Mouse (Mus musculus) kidney, adult 8-10 months (tissue): ENCODE results near the gene Slc25a31.
A peak's percentile ranks its signal among the peaks of the same experiment; 100 is the strongest.

Experiments used
- DNase-seq, 2 experiments: peaks; one replicate each; pipeline ENCODE4 v3.0.0; 2022

Slc25a31 gene

GRCm38 (mm10) chr3:40708655-40709054 lies at the start of gene Slc25a31:
TSS of gene Slc25a31 (plus strand) at chr3:40708855.
- no peak for DNase-seq

GRCm38 (mm10) chr3:40660231-40660630 lies 48.4 kb upstream of the Slc25a31 start:
- no peak for DNase-seq

- no peak for DNase-seq
These were observed 42.5 kb upstream of the Slc25a31 start for GRCm38 (mm10) chr3:40666109-40666508.

- no peak for DNase-seq
These were observed 41.6 kb upstream of the Slc25a31 start for GRCm38 (mm10) chr3:40666861-40667719.

GRCm38 (mm10) chr3:40668889-40669288 lies 39.8 kb upstream of the Slc25a31 start:
- DNase-seq = no peak

GRCm38 (mm10) chr3:40669395-40669794 lies 39.3 kb upstream of the Slc25a31 start:
- DNase-seq = no peak

- no peak for DNase-seq
These were observed 35.1 kb upstream of the Slc25a31 start for GRCm38 (mm10) chr3:40673515-40673914.

- no peak for DNase-seq
These were observed 33.7 kb upstream of the Slc25a31 start for GRCm38 (mm10) chr3:40674873-40675405.

- DNase-seq = no peak
These were observed 29.8 kb upstream of the Slc25a31 start for GRCm38 (mm10) chr3:40678856-40679255.

- DNase-seq = no peak
These were observed 26.3 kb upstream of the Slc25a31 start for GRCm38 (mm10) chr3:40682404-40682803.

- DNase-seq = no peak
These were observed 25.5 kb upstream of the Slc25a31 start for GRCm38 (mm10) chr3:40683171-40683570.

GRCm38 (mm10) chr3:40685855-40686515 lies 22.7 kb upstream of the Slc25a31 start:
- no peak for DNase-seq

GRCm38 (mm10) chr3:40686836-40687235 lies 21.8 kb upstream of the Slc25a31 start:
- no peak for DNase-seq

GRCm38 (mm10) chr3:40687588-40687987 lies 21.1 kb upstream of the Slc25a31 start:
- DNase-seq = no peak

- no peak for DNase-seq
These were observed 17.1 kb upstream of the Slc25a31 start for GRCm38 (mm10) chr3:40691566-40691965.

- no peak for DNase-seq
These were observed 15.2 kb upstream of the Slc25a31 start for GRCm38 (mm10) chr3:40693435-40693834.

GRCm38 (mm10) chr3:40693960-40694359 lies 14.7 kb upstream of the Slc25a31 start:
- DNase-seq = no peak

GRCm38 (mm10) chr3:40694438-40694837 lies 14.2 kb upstream of the Slc25a31 start:
- no peak for DNase-seq

- no peak for DNase-seq
These were observed 13.5 kb upstream of the Slc25a31 start for GRCm38 (mm10) chr3:40695162-40695561.

- no peak for DNase-seq
These were observed 9.8 kb upstream of the Slc25a31 start for GRCm38 (mm10) chr3:40698834-40699233.

GRCm38 (mm10) chr3:40704816-40705430 lies 3.7 kb upstream of the Slc25a31 start:
- DNase-seq = peak; percentile 32 to 50

- no peak for DNase-seq
These were observed 7.4 kb downstream of the Slc25a31 start for GRCm38 (mm10) chr3:40716056-40716455.

GRCm38 (mm10) chr3:40719022-40719421 lies 10.4 kb downstream of the Slc25a31 start:
- DNase-seq = no peak
